Mouse (Mus musculus) C2C12 (cell line): Measurements from ENCODE around the gene Atg5. TPM values are rescaled to one million over a fixed set of nuclear protein-coding genes. Genes with fewer than 3 reads are reported as not detected.

Source experiments
- H3K27me3 ChIP-seq: one replicate; pipeline ENCODE4 v1.6.1; 2011; ENCODE audit not compliant: control insufficient read depth, insufficient read depth, insufficient read length
- H3K36me3 ChIP-seq: one replicate; pipeline ENCODE4 v1.6.1; 2011; ENCODE audit not compliant: control insufficient read depth, insufficient read depth
- H3K4me3 ChIP-seq: one replicate; pipeline ENCODE4 v1.5.1; 2011; ENCODE audit warnings: mild to moderate bottlenecking, control low read depth; ENCODE audit not compliant: poor library complexity, insufficient read depth, severe bottlenecking
- H3K79me2 ChIP-seq: one replicate; pipeline ENCODE4 v1.6.1; 2011; ENCODE audit not compliant: control insufficient read depth, insufficient read depth
- H3K79me3 ChIP-seq: one replicate; pipeline ENCODE4 v1.6.1; 2011; ENCODE audit warnings: low read depth, control low read depth
- H3ac ChIP-seq: one replicate; pipeline ENCODE3; 2011; ENCODE audit warnings: low read depth; ENCODE audit not compliant: control insufficient read depth, insufficient read length
- CEBPB ChIP-seq: IDR thresholded peaks from one replicate; pipeline ENCODE4 v1.6.1; 2011; ENCODE audit warnings: low read depth, mild to moderate bottlenecking, control low read depth, moderate library complexity
- CTCF ChIP-seq: IDR thresholded peaks from one replicate; pipeline ENCODE4 v1.5.1; 2011; ENCODE audit not compliant: control insufficient read depth, insufficient read depth, insufficient read length
- FOSL1 ChIP-seq: IDR thresholded peaks from one replicate; pipeline ENCODE4 v1.8.0; 2011; ENCODE audit warnings: mild to moderate bottlenecking, low read length; ENCODE audit not compliant: poor library complexity, insufficient read depth, severe bottlenecking
- MAX ChIP-seq: IDR thresholded peaks from one replicate; pipeline ENCODE4 v1.6.1; 2011; ENCODE audit warnings: mild to moderate bottlenecking, control low read depth
- MYOD1 ChIP-seq: IDR thresholded peaks from one replicate; pipeline ENCODE4 v1.6.1; 2011; ENCODE audit warnings: low read depth; ENCODE audit not compliant: control insufficient read depth, insufficient read length
- MYOG ChIP-seq: IDR thresholded peaks from one replicate; pipeline ENCODE4 v1.6.1; 2011; ENCODE audit not compliant: control insufficient read depth, insufficient read length; ENCODE audit errors: extremely low read depth
- USF1 ChIP-seq: IDR thresholded peaks from one replicate; pipeline ENCODE4 v1.6.1; 2011; ENCODE audit warnings: low read depth, mild to moderate bottlenecking, control low read depth, moderate library complexity
- polyA plus RNA-seq: library from polyadenylated mRNA; unstranded; fragments of >200 nt; fragmentation: generic; extraction: Trizol; gene quantifications from one replicate; pipeline ENCODE4 v1.2.1, GENCODE M21; 2012; ENCODE audit warnings: missing spikeins

The Atg5 gene
- polyA plus RNA-seq, 1 experiment = 13.6 TPM

DNA sequence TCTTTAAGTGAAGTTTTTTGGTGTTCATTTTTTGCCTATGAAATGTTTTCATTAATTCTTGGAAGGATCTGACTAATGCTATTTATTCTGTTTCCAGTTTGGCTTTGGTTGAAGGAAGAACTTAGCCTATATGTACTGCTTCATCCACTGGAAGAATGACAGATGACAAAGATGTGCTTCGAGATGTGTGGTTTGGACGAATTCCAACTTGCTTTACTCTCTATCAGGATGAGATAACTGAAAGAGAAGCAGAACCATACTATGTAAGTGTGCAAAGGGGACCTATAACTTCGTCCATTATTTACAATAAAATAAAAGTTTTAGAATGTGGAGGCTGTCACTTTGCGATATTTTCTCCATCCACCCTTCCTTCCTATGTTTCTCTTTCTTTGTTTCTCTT is 17.8 kb downstream of the Atg5 start:
- H3K79me3 ChIP-seq = peaks cover 24% of the 10 kb centered on the region
- H3K4me3 ChIP-seq = no peak overlapping the region
- H3K27me3 ChIP-seq = no peaks in the 10 kb centered on the region
- peaks cover 38% of the 10 kb centered on the region for H3K36me3 ChIP-seq
- no peak overlapping the region for H3ac ChIP-seq
- H3K79me2 ChIP-seq = peaks cover 40% of the 10 kb centered on the region
- TF ChIP-seq USF1 = no peak
- TF ChIP-seq CEBPB = no peak
- TF ChIP-seq CTCF = no peak
- TF ChIP-seq MYOG = no peak
- no peak for TF ChIP-seq MAX
- TF ChIP-seq FOSL1 = no peak
- no peak for TF ChIP-seq MYOD1

DNA sequence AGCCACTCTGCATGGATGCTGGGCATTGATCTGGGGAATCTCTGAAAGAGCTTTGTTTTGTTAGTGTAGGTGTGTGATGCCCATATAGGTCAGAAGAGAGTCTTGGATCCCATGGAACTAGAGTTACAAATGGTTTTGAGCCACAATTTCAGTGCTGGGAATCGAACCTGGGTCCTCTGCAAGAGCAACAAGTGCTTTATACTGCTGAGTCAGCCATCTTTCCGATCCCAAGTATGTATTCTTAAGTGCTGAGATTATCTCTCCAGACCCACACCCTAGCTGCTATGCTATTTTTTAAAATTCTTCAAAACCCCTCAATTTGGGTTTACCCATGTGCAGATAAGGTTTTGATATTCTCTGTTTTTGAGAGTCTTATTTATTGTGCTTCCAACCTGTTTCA is 22.7 kb downstream of the Atg5 start:
- no peak overlapping the region for H3ac ChIP-seq
- no peak overlapping the region for H3K4me3 ChIP-seq
- no peaks in the 10 kb centered on the region for H3K27me3 ChIP-seq
- H3K36me3 ChIP-seq = peaks cover 56% of the 10 kb centered on the region
- H3K79me3 ChIP-seq = no peaks in the 10 kb centered on the region
- no peak for TF ChIP-seq MYOD1
- TF ChIP-seq MYOG = no peak
- TF ChIP-seq MAX = no peak
- TF ChIP-seq CTCF = no peak
- no peaks in the 10 kb centered on the region for H3K79me2 ChIP-seq

DNA sequence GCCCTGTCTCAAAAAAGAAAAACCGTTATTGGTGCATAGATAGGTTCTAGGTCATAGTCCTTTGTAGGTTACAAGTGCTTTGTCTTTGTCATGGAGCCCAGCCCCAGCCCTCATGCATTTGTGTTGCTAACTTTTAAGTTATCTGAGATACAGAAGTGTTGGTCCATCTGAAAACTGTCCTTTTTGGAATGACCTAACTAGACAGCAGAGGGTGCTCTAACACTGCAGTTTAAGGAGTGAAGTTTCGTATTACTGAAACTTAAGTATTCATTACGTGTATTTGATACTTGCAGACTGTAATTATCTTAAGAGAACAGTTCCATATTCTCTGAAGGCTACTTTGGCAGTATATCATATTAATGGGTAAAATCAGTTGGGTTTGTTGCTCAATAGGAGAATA is 24.0 kb downstream of the Atg5 start:
- Histone ChIP-seq H3K36me3 (peaks cover 45% of the 10 kb centered on the region), H3K4me3 (no peak overlapping the region), H3K79me2 (no peaks in the 10 kb centered on the region), H3ac (no peak overlapping the region), H3K27me3 (no peaks in the 10 kb centered on the region), H3K79me3 (no peaks in the 10 kb centered on the region)
- TF ChIP-seq MAX (no peak), CTCF (no peak), MYOD1 (no peak), CEBPB (no peak), USF1 (no peak), MYOG (no peak), FOSL1 (no peak)

GRCm38 (mm10) chr10:44299165-44299564 is 31.0 kb downstream of the Atg5 start:
- H3ac ChIP-seq = no peak overlapping the region
- no peaks in the 10 kb centered on the region for H3K27me3 ChIP-seq
- no peak overlapping the region for H3K4me3 ChIP-seq
- no peaks in the 10 kb centered on the region for H3K79me2 ChIP-seq
- TF ChIP-seq MAX (no peak), MYOG (no peak), MYOD1 (no peak)
- no peaks in the 10 kb centered on the region for H3K79me3 ChIP-seq
- H3K36me3 ChIP-seq = peaks cover 31% of the 10 kb centered on the region

DNA sequence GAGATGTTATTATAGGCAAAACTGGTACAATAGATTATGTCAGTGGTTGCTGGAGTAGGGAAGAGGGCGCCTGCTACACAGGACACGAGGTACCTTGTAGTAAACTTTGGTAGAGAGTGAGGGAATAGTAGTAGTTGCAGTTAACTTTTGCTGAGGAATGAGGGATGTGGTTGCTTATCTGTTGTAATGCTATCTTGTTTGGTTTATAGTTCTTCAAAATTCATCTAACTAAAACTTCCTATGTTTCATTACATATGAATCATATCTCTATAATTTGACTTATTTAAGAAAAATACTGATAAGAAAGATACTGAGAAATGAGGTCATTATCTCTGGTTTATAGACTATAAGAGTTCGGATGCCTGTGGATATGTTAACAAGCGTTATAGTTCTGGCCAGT is 31.9 kb downstream of the Atg5 start:
- Histone ChIP-seq H3K36me3 (peaks cover 27% of the 10 kb centered on the region), H3K79me3 (no peaks in the 10 kb centered on the region), H3K4me3 (no peak overlapping the region), H3K27me3 (no peaks in the 10 kb centered on the region), H3ac (no peak overlapping the region), H3K79me2 (no peaks in the 10 kb centered on the region)
- TF ChIP-seq USF1 (no peak), MAX (no peak), MYOG (no peak), MYOD1 (no peak), FOSL1 (no peak), CTCF (no peak), CEBPB (no peak)

DNA sequence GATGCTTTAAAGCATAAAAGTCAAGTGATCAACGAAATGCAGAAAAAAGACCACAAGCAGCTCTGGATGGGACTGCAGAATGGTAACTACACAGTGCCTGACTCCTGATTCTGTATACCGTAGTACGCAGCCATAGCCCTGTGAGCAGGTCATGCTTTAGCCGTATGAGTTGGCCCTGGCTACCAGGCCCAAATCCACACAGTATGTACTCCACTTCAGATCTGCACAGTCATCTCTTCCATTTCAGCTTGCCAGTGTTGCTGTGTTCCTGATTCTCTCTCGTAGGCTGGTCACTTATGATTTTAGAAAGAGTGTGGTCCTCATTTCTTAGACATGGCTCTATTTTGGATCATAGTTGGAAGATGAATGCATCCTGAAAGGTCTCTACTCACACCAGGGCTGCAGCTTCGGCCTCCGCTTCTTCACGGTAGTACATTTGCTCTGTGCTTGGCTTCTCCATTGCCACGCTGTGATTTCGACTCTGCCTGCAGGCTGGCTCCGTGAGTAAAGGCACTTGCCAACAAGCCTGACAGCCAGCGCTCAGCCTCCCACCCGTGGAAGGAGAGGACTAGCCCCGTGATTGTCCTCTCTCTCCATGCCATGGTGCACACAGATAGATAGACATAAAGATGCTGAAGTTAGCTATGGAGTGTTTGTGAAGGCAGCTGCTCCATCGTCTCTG is 35.6 kb downstream of the Atg5 start:
- TF ChIP-seq FOSL1 (no peak), CTCF (no peak), MYOG (no peak), CEBPB (no peak), MAX (no peak), USF1 (no peak), MYOD1 (no peak)
- Histone ChIP-seq H3K4me3 (no peak overlapping the region), H3K79me2 (no peaks in the 10 kb centered on the region), H3K79me3 (no peaks in the 10 kb centered on the region), H3K36me3 (peaks cover 24% of the 10 kb centered on the region), H3ac (no peak overlapping the region), H3K27me3 (no peaks in the 10 kb centered on the region)
